8 mouse cellular contexts compared by ENCODE assay signal in the genomic region with DNA sequence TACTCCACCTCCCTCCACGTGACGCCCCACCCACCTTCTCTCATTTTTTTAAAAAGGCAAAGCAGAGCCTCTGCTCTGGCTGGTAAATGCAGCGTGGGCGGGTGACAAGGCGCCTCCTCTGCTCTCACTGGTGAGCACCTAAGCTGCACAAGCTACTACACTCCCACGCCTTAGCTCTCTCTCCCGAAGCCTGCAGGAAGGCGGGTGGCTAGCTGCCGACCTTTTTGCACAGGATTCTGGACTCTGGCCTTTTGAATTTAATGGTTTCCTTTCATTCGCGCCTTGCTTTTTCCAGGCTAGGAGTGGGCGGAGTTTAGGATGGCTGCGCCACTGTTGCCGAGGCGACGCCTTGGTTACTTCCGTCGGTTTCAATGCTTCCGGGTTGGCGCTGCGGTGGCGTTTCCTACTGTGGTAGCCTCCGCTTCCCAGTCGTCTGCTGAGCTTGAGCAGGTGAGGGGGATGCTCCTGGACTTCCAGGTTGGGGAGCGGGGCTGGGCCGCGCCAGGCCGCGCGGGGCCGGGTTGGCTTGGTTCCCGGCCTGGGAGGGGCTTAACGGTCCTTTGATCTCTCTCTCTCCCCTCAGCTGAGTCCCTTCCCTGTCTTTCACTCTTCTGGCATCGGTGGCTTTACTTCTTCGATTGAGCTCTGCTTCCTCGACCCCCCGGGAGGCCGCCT. TPM values are rescaled to one million over a fixed set of nuclear protein-coding genes. Genes with fewer than 3 reads are reported as not detected.
DNase-seq lines count a peak whose midpoint lies in the region; ATAC-seq and TF ChIP-seq lines count a peak whose summit lies in the region.

A gene (plus strand): TSS at position 35 of the 675 bp plus-strand sequence.

- peak within 1 kb of the TSS; percentile 68 for H3K4me2 ChIP-seq in heart, embryonic 12.5 days
- peak within 1 kb of the TSS; percentile 76 for H3K4me2 ChIP-seq in liver, embryonic 12.5 days
- peak within 1 kb of the TSS; percentile 55 for H3K4me2 ChIP-seq in stomach, embryonic 15.5 days

- H3K36me3 ChIP-seq in C2C12 (ENCODE audit: control insufficient read depth, insufficient read depth), result no peaks in the 10 kb centered on the region
- no peaks in the 10 kb centered on the region for H3K36me3 ChIP-seq in heart, embryonic 12.5 days
- no peaks in the 10 kb centered on the region for H3K36me3 ChIP-seq in liver, embryonic 12.5 days
- no peaks in the 10 kb centered on the region for H3K36me3 ChIP-seq in stomach, embryonic 15.5 days

- no peaks in the 10 kb centered on the region for H3K79me2 ChIP-seq in C2C12 (ENCODE audit: control insufficient read depth, insufficient read depth)

- no peaks in the 10 kb centered on the region for H3K4me1 ChIP-seq in heart, embryonic 12.5 days (replicated peaks)
- H3K4me1 ChIP-seq in liver, embryonic 12.5 days, result no peaks in the 10 kb centered on the region; the same call in 1 of the 2 replicates
- H3K4me1 ChIP-seq in stomach, embryonic 15.5 days, result no peaks in the 10 kb centered on the region

- H3ac ChIP-seq in C2C12 (ENCODE audit: control insufficient read depth, insufficient read length, low read depth), result peak within 1 kb of the TSS; percentile 72

- H3K4me3 ChIP-seq in C2C12 (ENCODE audit: insufficient read depth, poor library complexity, severe bottlenecking), result peak within 1 kb of the TSS; percentile 50
- peak within 1 kb of the TSS; percentile 79 for H3K4me3 ChIP-seq in heart, embryonic 12.5 days
- peak within 1 kb of the TSS; percentile 71 for H3K4me3 ChIP-seq in liver, embryonic 12.5 days
- H3K4me3 ChIP-seq in stomach, embryonic 15.5 days (replicated peaks), result peak within 1 kb of the TSS; percentile 67

- H3K79me3 ChIP-seq in C2C12 (ENCODE audit: low read depth), result no peaks in the 10 kb centered on the region

- peak within 1 kb of the TSS; percentile 79 for H3K27ac ChIP-seq in heart, embryonic 12.5 days (ENCODE audit: poor library complexity, severe bottlenecking)
- peak within 1 kb of the TSS; percentile 62 for H3K27ac ChIP-seq in liver, embryonic 12.5 days
- peak within 1 kb of the TSS; percentile 82; the same call in 1 of the 2 replicates for H3K27ac ChIP-seq in stomach, embryonic 15.5 days

- no peak for TF ChIP-seq CTCF in C2C12 (IDR thresholded peaks at IDR 0.05; ENCODE audit: control insufficient read depth, insufficient read depth, insufficient read length)

- WGBS in heart, embryonic 12.5 days, result 16% methylated on average over 37 of the region's 38 CpGs
- 13% methylated on average over 38 of the region's 38 CpGs for WGBS in liver, embryonic 12.5 days (ENCODE audit: insufficient replicate concordance)
- 19% methylated on average over 38 of the region's 38 CpGs for WGBS in stomach, embryonic 15.5 days

- peak; percentile 74 for DNase-seq in brain, embryonic 18.5 days (ENCODE audit: low read depth, low spot score)
- peak; percentile 86 for DNase-seq in kidney, postnatal 10 days
- DNase-seq in natural killer cell, adult 2 months (ENCODE audit: low spot score in 2 of 2), result peak; percentile 58 to 63

- H3K9me3 ChIP-seq in heart, embryonic 12.5 days (replicated peaks), result no peaks in the 10 kb centered on the region
- H3K9me3 ChIP-seq in liver, embryonic 12.5 days (replicated peaks), result no peaks in the 10 kb centered on the region
- no peaks in the 10 kb centered on the region for H3K9me3 ChIP-seq in stomach, embryonic 15.5 days

- peak within 1 kb of the TSS; percentile 65 for H3K9ac ChIP-seq in heart, embryonic 12.5 days
- peak within 1 kb of the TSS; percentile 66 for H3K9ac ChIP-seq in liver, embryonic 12.5 days
- 0 out of 2 replicates have a peak within 1 kb of the TSS, but pooled peaks have one; percentile 19 for H3K9ac ChIP-seq in stomach, embryonic 15.5 days

- no peaks in the 10 kb centered on the region for H3K27me3 ChIP-seq in C2C12 (ENCODE audit: control insufficient read depth, insufficient read depth, insufficient read length)
- no peaks in the 10 kb centered on the region for H3K27me3 ChIP-seq in heart, embryonic 12.5 days (replicated peaks)
- no peaks in the 10 kb centered on the region for H3K27me3 ChIP-seq in liver, embryonic 12.5 days (replicated peaks)
- no peaks in the 10 kb centered on the region for H3K27me3 ChIP-seq in stomach, embryonic 15.5 days (replicated peaks)

- ATAC-seq in erythroid progenitor cell, adult 5-6 weeks (replicated peaks; ENCODE audit: low FRiP score, poor library complexity, severe bottlenecking), result peak; percentile 99
- peak; percentile 87 for ATAC-seq in heart, embryonic 12.5 days (ENCODE audit: insufficient number of reproducible peaks, low FRiP score)
- ATAC-seq in liver, embryonic 12.5 days, result peak; percentile 94
- ATAC-seq in stomach, embryonic 15.5 days (ENCODE audit: insufficient read depth, low FRiP score, low read depth), result peak; percentile 96

TF ChIP-seq in C2C12, 6 proteins besides CTCF, POLR2A, EP300 and RAD21:
- TF ChIP-seq FOSL1 (IDR thresholded peaks at IDR 0.05; ENCODE audit: insufficient read depth, low read length, poor library complexity, severe bottlenecking), result no peak
- peak; percentile 91 for TF ChIP-seq USF1 (IDR thresholded peaks at IDR 0.05; ENCODE audit: low read depth)
TF ChIP-seq in C2C12: peak in this region for 1.

RNA-seq across cellular contexts. Expression of the gene that starts here (rescaled TPM):
- polyA plus RNA-seq in C2C12 (2012; fragmentation: generic; extraction: Trizol), result 7.9 TPM
- 1.4 and 21.8 TPM in 2 replicates for total RNA-seq in erythroid progenitor cell, adult 5-6 weeks (2015; ENCODE audit: low replicate concordance)
- 8.8 TPM in 1 of 2 replicates, not detected in the other for total RNA-seq in erythroid progenitor cell, adult 5-6 weeks (2017; ENCODE audit: low replicate concordance)
- 9.5 and 9.9 TPM in 2 replicates for polyA plus RNA-seq in heart, embryonic 12.5 days (2016; fragmentation: Nextera tagmentation; extraction: Ambion mirVana)
- polyA plus RNA-seq in liver, embryonic 12.5 days (2016; fragmentation: Nextera tagmentation; extraction: Ambion mirVana), result 5.5 and 5.6 TPM in 2 replicates
- polyA plus RNA-seq in stomach, embryonic 15.5 days (2015; fragmentation: Nextera tagmentation; extraction: Ambion mirVana), result 12.3 and 13.3 TPM in 2 replicates

Comparison
In these comparisons a context has a peak if more than half of its experiments do, and no peak if none do; other contexts are left out.
1. Peak in every context shown above with its lines: DNase-seq, ATAC-seq, H3K4me3 ChIP-seq and H3K27ac ChIP-seq.